Mouse (Mus musculus): ENCODE measurements at regions not wholly inside any gene's neighbourhood (a gene's known extent, or its start where the extent isn't known, plus 50 kb on each side); places are given as distances from the start of the nearest gene placed in this dataset.

DNA sequence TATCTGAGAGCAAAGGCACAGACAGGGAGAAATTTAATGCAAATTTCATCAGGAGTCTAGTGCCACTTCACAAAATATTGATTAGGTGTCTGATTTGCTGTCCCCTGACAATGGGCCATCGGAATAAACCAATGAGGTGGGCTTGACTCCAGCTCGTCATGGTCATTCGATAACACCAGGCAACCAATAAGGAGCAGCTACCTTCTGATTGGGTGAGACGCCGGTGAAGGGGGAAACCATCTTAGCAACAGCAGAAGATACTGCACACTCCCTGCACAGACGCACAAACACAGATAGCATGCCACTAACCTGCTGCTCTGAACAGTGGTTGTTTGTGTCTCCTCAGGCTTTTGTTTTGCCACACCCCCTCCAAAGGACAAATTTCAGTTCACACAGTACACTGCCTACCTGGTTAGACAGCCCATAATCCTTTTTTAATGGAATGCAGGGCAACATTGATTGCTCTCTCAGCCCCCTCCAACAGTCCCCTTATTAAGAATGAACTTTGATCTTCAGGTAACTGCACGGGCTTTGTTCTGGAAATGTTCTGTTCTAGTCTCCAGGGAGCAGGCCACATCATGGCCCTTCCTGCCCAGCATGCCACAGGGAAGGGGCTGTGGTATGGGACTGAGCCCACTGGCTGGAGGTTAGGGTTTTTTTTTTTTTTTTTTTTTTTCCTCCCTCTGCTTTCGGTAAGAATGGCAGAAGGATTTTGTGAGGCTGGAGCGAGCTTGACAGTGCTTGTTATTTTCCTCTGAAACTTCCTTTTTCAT is 285.1 kb upstream of the Ubash3b start:
- TF ChIP-seq POLR2A (IDR thresholded peaks at IDR 0.05; ENCODE audit: borderline replicate concordance, control insufficient read depth, low read depth, low read length): no peak
- no peak for TF ChIP-seq CTCF (IDR thresholded peaks at IDR 0.05; ENCODE audit: control insufficient read depth, insufficient read depth, low read length)
- 63% methylated on average over 9 of the region's 9 CpGs for WGBS
- H3K4me1 ChIP-seq (ENCODE audit: control insufficient read depth, insufficient read depth, low read length): no peaks in the 10 kb centered on the region
- no peak overlapping the region for H3K4me3 ChIP-seq (replicated peaks; ENCODE audit: control insufficient read depth, low read depth, low read length)
- H3K27ac ChIP-seq (ENCODE audit: control insufficient read depth, insufficient read depth, low read depth, low read length, poor library complexity): no peak overlapping the region

DNA sequence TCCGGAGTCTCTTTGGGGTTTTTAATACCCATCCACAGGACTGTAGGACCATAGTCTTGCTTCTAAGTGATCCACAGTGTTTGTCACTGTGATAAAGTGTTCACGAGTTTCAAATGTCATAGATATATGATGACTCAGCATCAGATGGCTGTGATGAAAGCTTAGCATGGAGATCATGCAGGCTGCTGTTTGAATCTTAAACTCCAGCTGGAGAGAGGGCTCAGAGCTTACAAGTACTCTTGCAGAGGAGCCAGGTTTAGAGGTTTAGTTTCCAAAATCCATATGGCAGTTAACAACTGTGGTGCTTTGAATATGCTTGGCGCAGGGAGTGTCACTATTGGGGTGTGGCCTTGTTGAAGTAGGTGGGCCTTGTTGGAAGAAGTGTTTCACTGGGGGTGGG is 280.9 kb upstream of the Ubash3b start:
- 74% methylated on average over 3 of the region's 3 CpGs for WGBS
- no peak overlapping the region for H3K27ac ChIP-seq (ENCODE audit: control insufficient read depth, insufficient read depth, low read depth, low read length, poor library complexity)
- TF ChIP-seq CTCF (IDR thresholded peaks at IDR 0.05; ENCODE audit: control insufficient read depth, insufficient read depth, low read length) (no peak), POLR2A (IDR thresholded peaks at IDR 0.05; ENCODE audit: borderline replicate concordance, control insufficient read depth, low read depth, low read length) (no peak)
- H3K4me1 ChIP-seq (ENCODE audit: control insufficient read depth, insufficient read depth, low read length): no peaks in the 10 kb centered on the region
- H3K4me3 ChIP-seq (replicated peaks; ENCODE audit: control insufficient read depth, low read depth, low read length): no peak overlapping the region

DNA sequence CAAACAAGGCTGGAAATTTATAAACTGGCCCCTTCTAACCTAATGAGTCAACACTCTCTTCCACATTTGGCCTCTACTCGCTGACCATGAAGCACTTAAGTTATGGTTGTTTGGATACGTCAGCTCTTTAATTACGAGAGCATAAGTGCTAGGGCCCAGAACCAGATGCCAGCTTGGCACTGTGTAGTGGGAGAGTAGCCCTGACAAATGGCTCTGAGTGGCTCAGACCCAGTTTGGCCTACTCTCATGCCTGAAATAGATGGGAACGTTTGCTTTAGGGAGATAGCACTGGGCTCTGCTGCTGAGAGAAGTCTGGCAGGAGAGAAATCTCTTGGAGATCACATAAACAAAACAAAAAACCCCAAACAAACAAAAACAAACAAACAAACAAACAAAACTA is 278.5 kb upstream of the Ubash3b start:
- TF ChIP-seq POLR2A (IDR thresholded peaks at IDR 0.05; ENCODE audit: borderline replicate concordance, control insufficient read depth, low read depth, low read length): no peak
- TF ChIP-seq CTCF (IDR thresholded peaks at IDR 0.05; ENCODE audit: control insufficient read depth, insufficient read depth, low read length): no peak
- Histone ChIP-seq H3K4me1 (ENCODE audit: control insufficient read depth, insufficient read depth, low read length) (no peaks in the 10 kb centered on the region), H3K4me3 (replicated peaks; ENCODE audit: control insufficient read depth, low read depth, low read length) (no peak overlapping the region), H3K27ac (ENCODE audit: control insufficient read depth, insufficient read depth, low read depth, low read length, poor library complexity) (no peak overlapping the region)
- WGBS: 74% methylated on average over 4 of the region's 4 CpGs

DNA sequence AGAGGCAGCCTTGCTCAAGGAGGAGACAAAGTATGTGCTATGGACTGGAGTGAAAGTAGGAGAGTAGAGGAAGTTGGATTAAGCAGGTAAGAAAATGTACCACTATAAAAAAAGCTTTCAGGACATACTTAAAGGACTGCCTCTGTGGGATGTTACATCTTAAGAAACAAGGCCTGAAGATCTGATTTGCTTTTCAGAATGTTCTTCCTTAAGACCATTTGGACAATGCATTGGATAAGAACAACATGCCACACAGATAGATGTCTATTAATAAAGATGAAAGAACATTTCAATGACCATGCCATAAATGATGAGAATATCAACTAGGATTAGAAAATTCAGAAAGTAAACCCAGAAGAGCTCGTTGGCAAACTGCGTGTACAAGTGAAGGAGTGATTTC is 276.6 kb upstream of the Ubash3b start:
- Histone ChIP-seq H3K4me1 (ENCODE audit: control insufficient read depth, insufficient read depth, low read length) (no peaks in the 10 kb centered on the region), H3K4me3 (replicated peaks; ENCODE audit: control insufficient read depth, low read depth, low read length) (no peak overlapping the region), H3K27ac (ENCODE audit: control insufficient read depth, insufficient read depth, low read depth, low read length, poor library complexity) (no peak overlapping the region)
- TF ChIP-seq CTCF (IDR thresholded peaks at IDR 0.05; ENCODE audit: control insufficient read depth, insufficient read depth, low read length) (no peak), POLR2A (IDR thresholded peaks at IDR 0.05; ENCODE audit: borderline replicate concordance, control insufficient read depth, low read depth, low read length) (no peak)
- WGBS: 81% methylated on average over 2 of the region's 2 CpGs

DNA sequence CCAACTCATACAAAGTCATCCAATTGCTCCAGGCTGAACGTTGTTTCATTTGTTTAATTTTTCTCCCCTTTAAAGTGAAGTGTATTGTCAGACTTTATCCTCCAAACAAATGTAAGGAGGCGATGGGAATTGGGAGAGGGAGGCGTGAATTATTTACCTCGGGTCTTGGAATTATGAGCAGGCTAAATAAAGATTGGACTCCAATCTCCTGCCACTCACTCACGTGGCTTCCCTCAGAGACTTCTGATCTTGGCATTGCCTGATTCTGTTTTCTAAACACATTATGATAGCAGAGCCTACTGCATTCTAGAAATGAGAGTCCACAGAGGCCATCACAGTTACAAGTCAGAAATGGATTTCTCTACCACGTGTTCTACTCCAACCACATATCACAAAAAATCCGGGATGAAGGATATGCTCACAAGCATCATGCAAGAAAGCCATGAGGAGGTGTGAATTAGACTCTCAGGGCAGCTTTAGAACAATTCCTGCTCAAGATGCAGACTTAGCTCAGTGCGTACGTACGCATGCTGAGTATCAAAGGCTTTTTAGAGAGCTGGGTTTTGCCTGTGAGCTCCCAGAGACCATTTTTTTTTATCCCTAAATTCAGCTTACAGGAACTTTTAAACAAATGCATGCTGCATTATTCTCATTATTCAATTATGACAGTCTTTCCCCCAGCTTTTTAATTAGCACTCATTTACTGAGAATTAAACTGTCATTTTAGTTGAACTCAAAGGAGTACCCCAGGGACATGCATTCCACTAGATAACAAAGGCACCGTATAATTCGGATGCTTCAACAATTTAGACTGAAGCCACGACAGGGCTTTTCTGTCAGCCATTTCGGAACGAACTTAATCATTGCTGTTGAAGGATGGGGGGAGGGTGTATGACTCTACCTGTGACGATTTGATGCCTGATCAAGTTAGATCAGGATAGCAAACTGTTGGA is 269.2 kb upstream of the Ubash3b start:
- H3K4me3 ChIP-seq (replicated peaks; ENCODE audit: control insufficient read depth, low read depth, low read length): no peak overlapping the region
- TF ChIP-seq CTCF (IDR thresholded peaks at IDR 0.05; ENCODE audit: control insufficient read depth, insufficient read depth, low read length): no peak
- WGBS: 82% methylated on average over 16 of the region's 16 CpGs
- H3K4me1 ChIP-seq (ENCODE audit: control insufficient read depth, insufficient read depth, low read length): no peaks in the 10 kb centered on the region
- no peak overlapping the region for H3K27ac ChIP-seq (ENCODE audit: control insufficient read depth, insufficient read depth, low read depth, low read length, poor library complexity)

DNA sequence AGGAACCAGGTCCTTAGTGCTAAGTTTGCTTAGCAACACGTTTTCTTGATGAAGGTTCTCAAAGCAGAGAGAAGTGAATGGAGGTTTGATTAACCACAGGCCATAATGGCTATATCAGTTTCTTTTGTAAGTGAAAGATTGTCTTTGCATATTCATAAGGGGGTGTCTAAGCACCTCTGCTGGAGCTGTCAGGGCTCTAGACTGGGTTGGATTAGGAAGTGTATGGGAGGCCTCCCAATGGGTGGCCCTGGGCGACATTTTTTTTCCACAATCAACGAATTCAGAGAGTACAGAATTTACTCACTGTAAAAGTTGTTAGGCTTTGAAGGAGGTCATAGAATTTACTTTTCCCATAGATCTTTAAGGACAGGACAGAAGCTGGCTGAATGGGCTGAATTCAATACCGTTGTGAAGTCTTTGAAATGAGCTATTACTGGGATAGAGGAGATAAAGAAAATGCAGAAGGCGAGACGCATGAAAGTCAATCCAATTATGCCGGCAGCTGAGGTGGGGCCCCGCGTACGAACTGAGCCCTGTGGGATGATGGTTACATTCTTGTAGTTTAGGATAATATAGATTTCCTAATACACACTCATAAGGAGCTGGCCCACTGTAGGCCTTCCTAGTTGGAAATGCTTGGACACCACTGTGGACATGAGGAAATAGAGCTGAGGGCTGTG is 268.4 kb upstream of the Ubash3b start:
- H3K27ac ChIP-seq (ENCODE audit: control insufficient read depth, insufficient read depth, low read depth, low read length, poor library complexity): no peak overlapping the region
- no peak for TF ChIP-seq POLR2A (IDR thresholded peaks at IDR 0.05; ENCODE audit: borderline replicate concordance, control insufficient read depth, low read depth, low read length)
- TF ChIP-seq CTCF (IDR thresholded peaks at IDR 0.05; ENCODE audit: control insufficient read depth, insufficient read depth, low read length): no peak
- no peak overlapping the region for H3K4me3 ChIP-seq (replicated peaks; ENCODE audit: control insufficient read depth, low read depth, low read length)
- 87% methylated on average over 10 of the region's 10 CpGs for WGBS
- no peaks in the 10 kb centered on the region for H3K4me1 ChIP-seq (ENCODE audit: control insufficient read depth, insufficient read depth, low read length)

DNA sequence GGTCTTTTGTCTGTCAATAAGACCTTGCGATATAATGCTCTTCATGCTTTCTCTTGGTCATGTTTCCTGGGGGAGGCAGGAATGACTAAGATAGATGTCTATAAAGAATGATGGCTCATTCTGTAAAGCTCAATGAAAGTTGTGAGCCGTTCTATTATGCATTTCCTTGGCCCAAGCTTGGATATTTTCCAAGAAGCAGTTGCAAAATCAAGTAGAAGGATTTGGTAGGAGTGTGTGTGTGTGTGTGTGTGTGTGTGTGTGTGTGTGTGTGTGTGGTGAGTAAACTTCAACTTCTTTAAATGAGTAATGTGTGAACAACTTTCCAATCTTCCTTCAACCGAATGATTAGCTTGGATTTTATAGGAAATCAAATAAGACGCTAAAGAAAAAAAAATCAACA is 267.7 kb upstream of the Ubash3b start:
- Histone ChIP-seq H3K27ac (ENCODE audit: control insufficient read depth, insufficient read depth, low read depth, low read length, poor library complexity) (no peak overlapping the region), H3K4me1 (ENCODE audit: control insufficient read depth, insufficient read depth, low read length) (no peaks in the 10 kb centered on the region), H3K4me3 (replicated peaks; ENCODE audit: control insufficient read depth, low read depth, low read length) (no peak overlapping the region)
- TF ChIP-seq CTCF (IDR thresholded peaks at IDR 0.05; ENCODE audit: control insufficient read depth, insufficient read depth, low read length) (no peak), POLR2A (IDR thresholded peaks at IDR 0.05; ENCODE audit: borderline replicate concordance, control insufficient read depth, low read depth, low read length) (no peak)
- whole genome bisulfite sequencing: 74% methylated on average over 4 of the region's 4 CpGs

DNA sequence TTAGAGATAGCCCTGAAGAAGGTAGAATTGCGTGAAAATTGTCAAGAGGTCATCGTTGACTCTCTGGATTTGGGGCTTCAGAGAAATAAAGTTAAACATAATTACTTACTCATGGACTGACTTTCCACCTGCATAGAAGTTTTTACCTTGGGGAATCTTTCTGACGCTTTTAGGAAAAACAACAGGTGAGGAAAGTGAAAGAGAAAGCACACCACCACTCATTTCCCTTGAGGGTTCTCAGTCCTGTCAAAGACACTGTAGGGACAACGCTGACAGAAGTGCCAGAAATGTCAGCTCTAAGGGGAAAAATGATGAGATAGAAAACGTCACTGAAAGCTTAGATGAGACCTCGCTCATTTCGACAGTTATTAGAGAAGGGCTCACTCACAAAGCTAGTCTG is 265.2 kb upstream of the Ubash3b start:
- Histone ChIP-seq H3K4me3 (replicated peaks; ENCODE audit: control insufficient read depth, low read depth, low read length) (no peak overlapping the region), H3K4me1 (ENCODE audit: control insufficient read depth, insufficient read depth, low read length) (no peaks in the 10 kb centered on the region), H3K27ac (ENCODE audit: control insufficient read depth, insufficient read depth, low read depth, low read length, poor library complexity) (no peak overlapping the region)
- no peak for TF ChIP-seq CTCF (IDR thresholded peaks at IDR 0.05; ENCODE audit: control insufficient read depth, insufficient read depth, low read length)
- WGBS: 57% methylated on average over 7 of the region's 7 CpGs
